9 mouse cellular contexts compared by ENCODE assay signal in the genomic region with DNA sequence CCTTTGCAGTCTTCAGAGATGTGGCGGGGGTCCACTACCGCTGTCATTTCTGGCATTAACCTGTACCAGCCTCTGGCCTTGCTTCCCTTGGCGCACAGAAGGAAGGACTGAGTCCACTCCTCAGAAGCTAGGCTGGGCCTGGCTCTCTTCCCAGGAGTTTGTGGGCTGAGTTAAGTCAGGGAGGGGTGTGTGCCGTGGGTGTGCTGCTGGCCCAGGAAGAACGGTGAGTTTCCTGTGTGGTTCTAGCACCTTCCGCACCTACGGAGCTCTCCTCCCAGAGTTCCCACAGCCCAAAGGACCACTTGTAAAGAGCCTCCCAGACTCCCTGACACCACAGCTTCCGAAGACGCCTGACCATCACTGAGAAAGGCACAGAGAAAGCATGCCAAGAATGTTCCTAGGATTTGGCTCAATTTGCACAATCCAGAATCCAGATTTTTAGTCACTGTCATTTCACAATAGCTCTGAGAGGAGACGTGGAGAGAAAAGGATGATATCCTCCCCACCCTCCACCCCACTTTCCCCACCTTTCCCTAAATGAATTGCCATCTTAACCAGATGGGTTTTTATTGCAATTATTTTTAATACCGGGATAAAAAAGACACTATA.
DNase-seq lines count a peak whose midpoint lies in the region; ATAC-seq and TF ChIP-seq lines count a peak whose summit lies in the region.
"Had no signal": no experiment of that assay in that cellular context is flagged by ENCODE, and none has a peak within 500 bp of the region (broad histone marks: within the 10 kb centered on the region; RNA-seq: fewer than 3 reads in every experiment).

No protein-coding gene starts in this region.

- peaks cover 31% of the 10 kb centered on the region for H3K4me1 ChIP-seq in embryonic facial prominence, embryonic 14.5 days (ENCODE audit: control insufficient read depth, insufficient read depth, low read length)
- peaks cover 30% of the 10 kb centered on the region for H3K4me1 ChIP-seq in heart, embryonic 16.5 days (ENCODE audit: control insufficient read depth, insufficient read depth, low read length)

- H3K4me2 ChIP-seq in embryonic facial prominence, embryonic 14.5 days (ENCODE audit: low read depth, low read length): no peak overlapping the region
- peak overlapping the region; percentile 32; the same call in 1 of the 2 replicates for H3K4me2 ChIP-seq in heart, embryonic 16.5 days (ENCODE audit: low read depth, low read length)
- H3K4me2 ChIP-seq: limb, embryonic 12.5 days had no signal

- H3K9ac ChIP-seq in embryonic facial prominence, embryonic 14.5 days (ENCODE audit: low read depth, low read length): no peak overlapping the region
- H3K9ac ChIP-seq in heart, embryonic 16.5 days (ENCODE audit: low read length): no peak overlapping the region
- H3K9ac ChIP-seq: limb, embryonic 12.5 days had no signal

- H3K27ac ChIP-seq in embryonic facial prominence, embryonic 14.5 days (replicated peaks; ENCODE audit: low read depth, low read length): no peak overlapping the region
- peak overlapping the region; percentile 66 for H3K27ac ChIP-seq in heart, embryonic 16.5 days (ENCODE audit: low read length)
- peak overlapping the region; percentile 84 for H3K27ac ChIP-seq in left cerebral cortex, adult 2 months
- H3K27ac ChIP-seq: limb, embryonic 12.5 days had no signal

- no peak overlapping the region for H3K4me3 ChIP-seq in embryonic facial prominence, embryonic 14.5 days (ENCODE audit: low read depth, low read length)
- no peak overlapping the region for H3K4me3 ChIP-seq in heart, embryonic 16.5 days (ENCODE audit: low read length)
- H3K4me3 ChIP-seq in left cerebral cortex, adult 2 months: peak overlapping the region; percentile 46
- H3K4me3 ChIP-seq: limb, embryonic 12.5 days had no signal

- 0 out of 2 replicates have a peak, but pooled peaks cover 3% of the 10 kb centered on the region for H3K9me3 ChIP-seq in embryonic facial prominence, embryonic 14.5 days (ENCODE audit: control insufficient read depth, low read length)
- no peaks in the 10 kb centered on the region for H3K9me3 ChIP-seq in heart, embryonic 16.5 days (replicated peaks; ENCODE audit: control insufficient read depth, low read length)
- H3K9me3 ChIP-seq: limb, embryonic 12.5 days had no signal

- intact Hi-C loops in left cerebral cortex, adult 2 months (cut with DNase I): loop anchor here (1.0 to 2.0 kb wide), 4 partner anchors 36 to 76 kb away; a partner anchor contains a TSS

- 54% methylated on average over 11 of the region's 11 CpGs for WGBS in embryonic facial prominence, embryonic 14.5 days
- 49% methylated on average over 11 of the region's 11 CpGs for WGBS in heart, embryonic 16.5 days

- no peaks in the 10 kb centered on the region for H3K36me3 ChIP-seq in embryonic facial prominence, embryonic 14.5 days (ENCODE audit: control insufficient read depth, insufficient read depth, low read length)
- H3K36me3 ChIP-seq in heart, embryonic 16.5 days (ENCODE audit: control insufficient read depth, insufficient read depth): no peaks in the 10 kb centered on the region
- H3K36me3 ChIP-seq: limb, embryonic 12.5 days had no signal

- DNase-seq in layer of hippocampus, adult 11-12 months (ENCODE audit: low spot score): peak; percentile 59
- DNase-seq in layer of hippocampus, adult 9-10 months (ENCODE audit: low spot score): no peak
- peak; percentile 83 for DNase-seq in embryonic facial prominence, embryonic 14.5 days (ENCODE audit: low spot score)
- peak; percentile 69 to 80 for DNase-seq in left cerebral cortex, adult 2 months (ENCODE audit: extremely low spot score in 1 of 2, low spot score in 2 of 2)
- DNase-seq in right cerebral cortex, adult 2 months (ENCODE audit: low spot score in 2 of 2): peak; percentile 77 to 82
- no peak for DNase-seq in natural killer cell, adult 2 months (ENCODE audit: low spot score in 2 of 2)
- DNase-seq in T-cell, adult 2 months (ENCODE audit: low spot score): no peak

- H3K27me3 ChIP-seq in embryonic facial prominence, embryonic 14.5 days (replicated peaks; ENCODE audit: control insufficient read depth, insufficient read depth, low read length): no peaks in the 10 kb centered on the region
- H3K27me3 ChIP-seq in heart, embryonic 16.5 days (ENCODE audit: control insufficient read depth, insufficient read depth, low read length): no peaks in the 10 kb centered on the region
- H3K27me3 ChIP-seq: limb, embryonic 12.5 days had no signal

- ATAC-seq in embryonic facial prominence, embryonic 14.5 days (ENCODE audit: low read depth): no peak
- 0 out of 2 replicates have a peak, but pooled peaks have one; percentile 47 for ATAC-seq in heart, embryonic 16.5 days (replicated peaks; ENCODE audit: extremely low read depth, insufficient read depth, low FRiP score)

- no peak for TF ChIP-seq CTCF in left cerebral cortex, adult 2 months (IDR thresholded peaks at IDR 0.05)

Comparison
In these comparisons a context has a peak if more than half of its experiments do, and no peak if none do; other contexts are left out.
1. DNase-seq: peak in layer of hippocampus, adult 11-12 months (single experiment), embryonic facial prominence, embryonic 14.5 days (single experiment), left cerebral cortex, adult 2 months (2 of 2) and right cerebral cortex, adult 2 months (2 of 2); none in layer of hippocampus, adult 9-10 months (single experiment), natural killer cell, adult 2 months (0 of 2) and T-cell, adult 2 months (single experiment).